Mouse (Mus musculus): ENCODE measurements around the gene Rpl3.

The Rpl3 gene

GRCm38 (mm10) chr15:80054034-80054710, 37.5 kb downstream of the Rpl3 start:
- ChIA-PET CTCF (interaction anchor here in 2 of 4 experiments (0.7 to 2.0 kb wide), 5 partner anchors 12 to 108 kb away, joined by 3 to 7 read pairs (median 6); no protein-coding TSS in a partner anchor), POLR2A (interaction anchor here in 3 of 4 experiments (0.9 to 2.2 kb wide), 10 partner anchors 10 to 165 kb away, joined by 3 to 8 read pairs (median 4); partner anchors contain the start of gene Cbx7 (in 1 of the 3))

GRCm38 (mm10) chr15:80053381-80054033, 38.2 kb downstream of the Rpl3 start:
- POLR2A ChIA-PET: interaction anchor here in 3 of 4 experiments (0.6 to 2.2 kb wide), 18 partner anchors 11 to 250 kb away, joined by 3 to 12 read pairs (median 4); partner anchors contain the start of gene Cbx7 (in 1 of the 3)
- CTCF ChIA-PET: interaction anchor here in 3 of 4 experiments (0.7 to 2.0 kb wide), 7 partner anchors 10 to 301 kb away, joined by 3 to 7 read pairs (median 4); no protein-coding TSS in a partner anchor

- ChIA-PET CTCF (interaction anchor here in 2 of 4 experiments (0.7 to 2.0 kb wide), 5 partner anchors 9 to 1013 kb away, joined by 3 to 8 read pairs (median 3); no protein-coding TSS in a partner anchor), POLR2A (interaction anchor here in 2 of 4 experiments (0.6 to 1.7 kb wide), 16 partner anchors 11 to 509 kb away, joined by 3 to 5 read pairs (median 3); partner anchors contain the start of genes Cbx7 (in 1 of the 2) and Pdgfb (in 1 of the 2))
Observed at GRCm38 (mm10) chr15:80051782-80052181, 39.9 kb downstream of the Rpl3 start.

- POLR2A ChIA-PET: interaction anchor here in 3 of 4 experiments (0.6 to 1.7 kb wide), 24 partner anchors 11 to 803 kb away, joined by 3 to 5 read pairs (median 3); partner anchors contain the start of genes Atf4 (in 1 of the 3), Cbx7 (in 1 of the 3) and Pdgfb (in 1 of the 3)
- CTCF ChIA-PET: interaction anchor here in 3 of 4 experiments (0.6 to 2.0 kb wide), 6 partner anchors 15 to 1012 kb away, joined by 3 to 8 read pairs (median 3); partner anchors contain the start of gene Atf4 (in 1 of the 3)
Observed at GRCm38 (mm10) chr15:80051092-80051761, 40.4 kb downstream of the Rpl3 start.

GRCm38 (mm10) chr15:80050093-80050492, 41.6 kb downstream of the Rpl3 start:
- ChIA-PET CTCF (interaction anchor here in 2 of 4 experiments (0.6 to 2.0 kb wide), 3 partner anchors 16 to 235 kb away, joined by 3 to 8 read pairs (median 4); no protein-coding TSS in a partner anchor), POLR2A (interaction anchor here in 3 of 4 experiments (0.6 to 1.5 kb wide), 11 partner anchors 22 to 205 kb away, joined by 3 to 5 read pairs (median 4); partner anchors contain the start of gene Atf4 (in 2 of the 3))

- CTCF ChIA-PET: interaction anchor here in 2 of 4 experiments (0.6 to 1.1 kb wide), 4 partner anchors 11 to 107 kb away, joined by 3 read pairs; no protein-coding TSS in a partner anchor
Observed at GRCm38 (mm10) chr15:80047973-80048372, 43.7 kb downstream of the Rpl3 start.

GRCm38 (mm10) chr15:80047242-80047641, 44.4 kb downstream of the Rpl3 start:
- CTCF ChIA-PET: interaction anchor here in 2 of 4 experiments (0.6 to 1.1 kb wide), 2 partner anchors 12 to 16 kb away, joined by 3 read pairs; no protein-coding TSS in a partner anchor
- POLR2A ChIA-PET: no interaction called here

More at GRCm38 (mm10) chr15:80047973-80048372, 43.7 kb downstream of the Rpl3 start:
- POLR2A ChIA-PET: interaction anchor here in 3 of 4 experiments (0.5 to 1.2 kb wide), 9 partner anchors 10 to 377 kb away, joined by 3 to 4 read pairs (median 3); partner anchors contain the start of genes Atf4 (in 1 of the 3) and Pdgfb (in 1 of the 3)

GRCm38 (mm10) chr15:80045749-80046148, 45.9 kb downstream of the Rpl3 start:
- ChIA-PET POLR2A (no interaction called here), CTCF (no interaction called here)

GRCm38 (mm10) chr15:80044249-80044648, 47.4 kb downstream of the Rpl3 start:
- POLR2A ChIA-PET: interaction anchor here in 2 of 4 experiments (1.0 to 1.4 kb wide), 3 partner anchors 12 to 38 kb away, joined by 3 to 4 read pairs (median 3); no protein-coding TSS in a partner anchor
- CTCF ChIA-PET: interaction anchor here in 2 of 4 experiments (0.6 to 0.9 kb wide), 2 partner anchors 22 to 258 kb away, joined by 3 read pairs; no protein-coding TSS in a partner anchor

GRCm38 (mm10) chr15:80042152-80042551, 49.5 kb downstream of the Rpl3 start:
- ChIA-PET POLR2A (interaction anchor here (0.6 to 1.3 kb wide), 6 partner anchors 11 to 54 kb away, joined by 3 to 5 read pairs (median 4); no protein-coding TSS in a partner anchor), CTCF (no interaction called here)

GRCm38 (mm10) chr15:80038110-80038391, 53.6 kb downstream of the Rpl3 start:
- POLR2A ChIA-PET: interaction anchor here in 2 of 4 experiments (0.9 to 1.9 kb wide), 8 partner anchors 13 to 96 kb away, joined by 3 to 6 read pairs (median 3); partner anchors contain the start of genes Cbx7 (in 2 of the 2) and Pdgfb (in 1 of the 2)
- CTCF ChIA-PET: interaction anchor here in 1 of 4 experiments (1.1 kb wide), 1 partner anchor 20 kb away, joined by 4 read pairs; no protein-coding TSS in a partner anchor

- CTCF ChIA-PET: interaction anchor here in 1 of 4 experiments (1.1 kb wide), 1 partner anchor 21 kb away, joined by 4 read pairs; no protein-coding TSS in a partner anchor
- POLR2A ChIA-PET: interaction anchor here in 2 of 4 experiments (1.0 to 1.9 kb wide), 5 partner anchors 14 to 94 kb away, joined by 3 to 6 read pairs (median 5); partner anchors contain the start of genes Cbx7 (in 1 of the 2) and Pdgfb (in 1 of the 2)
Observed at GRCm38 (mm10) chr15:80037255-80038109, 54.2 kb downstream of the Rpl3 start.

GRCm38 (mm10) chr15:80035341-80035885, 56.3 kb downstream of the Rpl3 start:
- POLR2A ChIA-PET: interaction anchor here in 3 of 4 experiments (0.6 to 1.2 kb wide), 10 partner anchors 10 to 990 kb away, joined by 3 to 4 read pairs (median 3); no protein-coding TSS in a partner anchor
- CTCF ChIA-PET: interaction anchor here in 1 of 4 experiments (1.0 to 1.2 kb wide), 2 partner anchors 21 to 232 kb away, joined by 3 to 7 read pairs; no protein-coding TSS in a partner anchor

- ChIA-PET POLR2A (interaction anchor here in 2 of 4 experiments (0.8 to 1.2 kb wide), 7 partner anchors 9 to 107 kb away, joined by 3 to 4 read pairs (median 3); no protein-coding TSS in a partner anchor), CTCF (interaction anchor here in 1 of 4 experiments (1.0 to 1.2 kb wide), 2 partner anchors 21 to 232 kb away, joined by 3 to 7 read pairs; no protein-coding TSS in a partner anchor)
Observed at GRCm38 (mm10) chr15:80034913-80035312, 56.8 kb downstream of the Rpl3 start.

GRCm38 (mm10) chr15:80034366-80034765, 57.3 kb downstream of the Rpl3 start:
- POLR2A ChIA-PET: interaction anchor here in 2 of 4 experiments (0.7 to 1.1 kb wide), 4 partner anchors 15 to 429 kb away, joined by 3 to 4 read pairs (median 3); partner anchors contain the start of gene Dmc1 (in 1 of the 2)
- CTCF ChIA-PET: interaction anchor here in 1 of 4 experiments (1.2 kb wide), 1 partner anchor 231 kb away, joined by 7 read pairs; no protein-coding TSS in a partner anchor

- ChIA-PET POLR2A (interaction anchor here in 3 of 4 experiments (0.6 to 2.2 kb wide), 22 partner anchors 9 to 479 kb away, joined by 3 to 12 read pairs (median 3); partner anchors contain the start of genes Cbx7 (in 2 of the 3) and Atf4 (in 1 of the 3)), CTCF (interaction anchor here (0.6 to 1.4 kb wide), 51 partner anchors 9 to 1554 kb away, joined by 3 to 11 read pairs (median 4); partner anchors contain the start of gene Pdgfb (in 2 of the 4))
Observed at GRCm38 (mm10) chr15:80031133-80031532, 60.5 kb downstream of the Rpl3 start.

All from embryonic stem cell, embryonic (primary cell).